Mouse (Mus musculus) layer of hippocampus, adult 11-12 months (tissue): ENCODE measurements around the gene Casp7.
"Not testable (repeated sequence)": the region's sequence is repeated elsewhere in the genome, so short reads cannot be mapped to it uniquely, and the experiment has no call there.

Experiments
- DNase-seq: peaks from one replicate; pipeline ENCODE4 v3.0.0; 2022; ENCODE audit warnings: low spot score

Gene Casp7

DNA sequence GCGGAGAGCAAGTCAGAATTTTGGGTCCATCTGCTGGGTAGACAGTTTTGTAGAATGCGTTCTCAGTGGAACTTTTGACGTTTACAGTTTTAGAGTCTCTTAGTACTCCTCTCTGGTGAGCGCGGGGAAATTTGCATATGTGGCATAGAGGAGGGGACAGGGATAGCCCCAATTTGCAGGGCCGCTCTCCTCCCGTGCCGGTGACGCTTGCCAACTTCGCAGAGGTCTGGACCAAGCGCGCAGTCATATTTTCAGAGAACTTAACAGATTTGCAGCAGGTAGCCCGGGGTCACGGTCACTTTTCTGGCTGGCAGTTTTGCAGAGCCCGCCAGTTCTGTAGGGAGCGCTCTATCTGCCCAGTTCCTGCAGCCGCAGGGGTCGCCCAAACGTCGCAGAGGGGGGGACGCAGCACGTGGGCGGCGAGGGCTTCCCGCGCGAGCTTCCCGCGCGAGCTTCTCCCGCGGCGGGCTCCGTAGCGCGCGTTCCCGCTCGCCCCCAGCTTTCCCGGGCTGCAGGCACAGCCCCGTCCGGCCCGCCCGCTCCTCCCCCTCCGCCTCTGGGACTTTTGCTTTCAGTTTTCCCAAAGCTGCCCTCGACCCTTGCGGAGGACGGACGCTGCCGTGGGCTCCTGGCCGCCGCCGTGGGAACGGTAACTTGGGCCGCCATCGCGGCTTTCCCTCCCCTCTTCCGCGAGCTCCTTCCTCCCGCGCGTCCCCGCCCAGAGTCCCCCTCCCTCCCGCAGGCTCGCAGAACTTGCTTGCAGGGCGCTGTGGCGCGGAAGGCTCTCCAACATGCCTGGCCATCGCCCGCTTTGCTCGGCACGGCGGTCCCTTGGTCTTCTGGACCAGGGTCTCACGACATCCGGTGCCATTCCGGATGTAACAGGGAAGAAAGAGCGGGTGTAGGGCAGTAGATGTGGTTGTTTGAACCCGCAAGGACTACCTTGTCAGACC is at the start of gene Casp7:
Gene Casp7 (plus strand): TSS at position 461 of the 953 bp plus-strand sequence.
- DNase-seq: peak; percentile 35

DNA sequence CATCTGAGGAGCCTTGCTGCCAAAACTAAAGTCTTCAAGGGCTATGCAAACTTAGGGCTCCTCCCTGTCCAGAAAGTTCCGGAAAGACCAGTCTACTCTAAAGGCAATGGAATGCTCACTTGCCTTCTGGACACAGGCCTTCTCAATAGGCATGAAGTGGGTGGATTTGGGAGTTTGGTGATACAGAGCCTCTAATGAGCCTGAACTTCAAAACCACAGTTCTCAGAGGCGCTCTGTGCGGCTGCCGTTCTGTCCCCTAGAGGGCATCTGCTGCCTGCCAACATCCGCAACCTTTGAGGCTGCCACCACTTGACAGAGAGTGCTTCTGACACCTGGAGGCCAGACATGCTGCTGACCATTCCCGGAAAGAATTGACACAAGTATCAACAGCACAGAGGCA is 47.6 kb upstream of the Casp7 start:
- DNase-seq: no peak

DNA sequence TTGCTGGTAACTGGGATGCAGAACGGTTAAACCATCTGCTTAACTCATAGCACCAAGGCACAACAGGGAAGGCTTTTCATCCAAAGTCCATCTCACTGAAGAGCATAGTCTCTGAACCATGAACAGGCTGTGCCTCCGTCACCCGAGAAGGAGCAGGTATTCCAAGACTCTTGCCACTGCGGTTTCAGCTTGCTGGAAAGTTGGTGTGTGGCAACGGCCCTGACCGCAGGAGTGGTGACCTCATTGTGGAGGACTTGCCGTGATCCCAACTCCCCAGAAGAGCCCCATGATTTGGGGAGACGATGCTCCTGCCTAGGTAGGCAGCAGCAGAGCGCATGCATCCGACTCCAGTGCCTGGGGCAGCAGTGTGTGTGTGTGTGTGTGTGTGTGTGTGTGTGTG is 43.2 kb upstream of the Casp7 start:
- DNase-seq: no peak

DNA sequence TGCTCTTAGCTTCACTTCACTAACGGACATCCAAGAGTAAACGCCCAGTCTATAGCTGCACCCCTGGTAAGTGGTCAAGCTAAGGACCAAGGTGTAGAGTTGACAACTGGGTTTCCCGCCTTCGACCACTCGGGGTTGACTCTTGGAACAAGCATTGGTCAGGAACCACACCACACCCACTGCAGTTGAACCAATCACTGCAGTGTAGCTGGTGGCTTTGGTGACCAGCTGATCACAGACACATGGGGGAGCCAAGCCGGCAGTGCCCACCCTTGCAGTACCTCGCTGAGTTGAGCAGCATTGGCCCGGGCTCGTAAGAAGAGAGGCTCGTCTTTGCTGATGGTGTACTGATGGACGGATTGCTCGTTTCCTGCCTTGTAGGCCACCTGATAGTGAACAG is 41.7 kb upstream of the Casp7 start:
- no peak for DNase-seq

DNA sequence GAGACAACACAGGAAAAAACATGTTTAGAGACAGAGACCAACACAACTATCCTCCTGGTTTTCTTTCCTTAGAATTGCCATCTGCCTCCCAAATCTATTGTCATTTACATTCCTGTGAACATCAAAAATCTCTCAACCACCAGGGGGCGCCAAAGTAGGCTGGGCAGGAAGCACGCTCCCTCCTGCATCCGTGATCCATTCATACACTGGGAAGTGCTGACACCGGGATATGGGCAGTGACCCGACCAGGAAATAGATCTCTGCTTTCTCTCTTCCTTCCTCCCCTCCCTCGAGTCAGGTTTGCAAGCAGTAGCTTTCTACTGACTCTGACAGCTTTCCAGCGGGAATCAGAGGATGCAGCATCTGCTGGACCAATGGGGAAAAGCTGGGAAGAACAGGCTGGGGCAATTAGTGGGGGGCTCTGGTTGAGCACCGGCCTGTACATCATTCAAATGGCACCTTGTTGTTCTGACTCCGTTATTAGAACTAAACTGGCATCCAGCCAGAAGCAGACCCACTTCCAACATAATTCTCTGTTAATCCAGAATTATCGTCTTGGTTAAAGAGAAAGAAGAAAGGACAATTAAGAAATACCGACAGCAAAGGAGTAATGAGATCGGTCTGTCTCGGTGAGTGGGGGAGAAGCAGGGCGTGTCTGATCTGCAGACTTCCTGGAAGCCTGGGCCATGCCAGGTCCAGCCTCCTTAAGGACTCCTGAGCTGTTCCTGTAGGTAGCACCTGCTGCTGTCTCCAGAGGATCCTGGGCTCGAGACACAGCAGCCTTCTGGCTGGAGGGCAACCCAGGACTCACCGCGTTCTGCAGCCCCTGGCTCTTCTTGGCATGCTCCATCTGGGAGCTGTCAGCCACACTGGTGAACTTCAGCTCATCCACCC is 40.2 kb upstream of the Casp7 start:
- peak; percentile 78 for DNase-seq

DNA sequence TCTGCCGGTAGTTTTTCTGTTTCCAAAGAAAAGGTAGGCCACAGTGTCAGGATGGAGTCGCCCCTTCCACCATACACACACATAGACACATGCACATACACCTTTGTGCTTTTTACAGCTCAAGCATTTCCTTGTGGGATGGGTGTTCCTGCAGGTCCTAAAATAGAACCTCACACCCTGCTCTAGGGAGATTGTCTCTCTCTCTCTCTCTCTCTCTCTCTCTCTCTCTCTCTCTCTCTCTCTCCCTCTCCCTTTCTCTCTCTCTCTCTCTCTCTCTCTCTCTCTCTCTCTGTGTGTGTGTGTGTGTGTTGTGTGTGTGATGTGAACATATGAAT is 39.6 kb upstream of the Casp7 start:
- not testable (repeated sequence) for DNase-seq

DNA sequence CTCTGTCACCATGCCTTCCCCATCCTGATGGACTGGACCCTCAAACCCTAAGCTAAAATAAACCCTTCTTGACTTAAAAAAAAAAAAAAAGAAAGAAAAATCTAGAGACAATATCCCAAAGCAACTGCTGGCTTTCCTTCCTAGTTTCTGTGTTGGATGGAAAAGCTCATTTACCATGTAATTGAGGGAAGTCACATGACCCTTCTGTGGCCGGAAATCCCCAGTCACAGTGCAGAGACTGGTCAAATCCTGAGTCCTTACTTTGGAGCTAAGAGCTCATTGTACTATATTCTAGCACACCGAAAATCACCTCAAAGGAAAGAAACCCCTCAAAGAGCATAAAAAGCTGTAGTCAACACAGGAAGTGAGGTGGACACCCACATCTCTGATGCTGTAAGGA is 38.0 kb upstream of the Casp7 start:
- DNase-seq: no peak

DNA sequence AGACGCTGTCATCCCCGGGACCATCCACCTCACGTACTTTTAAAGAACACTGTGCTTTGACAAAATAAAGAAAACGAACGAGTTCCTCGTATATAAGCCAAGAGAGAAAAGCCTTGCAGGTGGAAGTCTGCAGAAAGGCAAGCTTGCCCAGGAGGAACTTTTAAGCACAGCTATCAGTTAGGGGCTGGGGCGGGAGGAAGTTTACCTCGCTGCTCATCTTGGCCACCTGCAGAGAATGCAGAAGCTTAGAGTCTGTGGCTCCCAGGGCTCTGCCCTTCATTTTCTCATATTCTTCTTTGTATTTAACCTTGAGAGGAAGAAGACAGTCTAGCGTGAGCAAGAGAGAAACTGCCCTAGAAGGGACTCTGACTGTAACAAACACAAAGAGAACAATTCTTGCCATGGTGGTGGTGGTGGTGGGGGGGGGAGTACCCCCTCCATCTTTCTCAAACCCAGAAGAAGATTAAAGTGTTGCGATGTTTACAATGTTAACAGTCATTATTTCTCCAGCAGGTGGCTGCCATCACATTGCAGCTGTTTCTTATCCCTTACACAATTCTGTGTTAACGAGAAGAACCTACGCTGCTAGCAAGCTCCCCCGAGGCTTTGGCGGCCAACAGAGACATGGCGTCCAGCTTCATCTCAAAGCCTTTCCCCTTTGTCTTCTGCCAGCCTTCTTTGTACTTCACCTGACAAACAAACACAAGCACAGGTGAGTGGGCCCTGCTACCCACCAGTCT is 33.0 kb upstream of the Casp7 start:
- no peak for DNase-seq

DNA sequence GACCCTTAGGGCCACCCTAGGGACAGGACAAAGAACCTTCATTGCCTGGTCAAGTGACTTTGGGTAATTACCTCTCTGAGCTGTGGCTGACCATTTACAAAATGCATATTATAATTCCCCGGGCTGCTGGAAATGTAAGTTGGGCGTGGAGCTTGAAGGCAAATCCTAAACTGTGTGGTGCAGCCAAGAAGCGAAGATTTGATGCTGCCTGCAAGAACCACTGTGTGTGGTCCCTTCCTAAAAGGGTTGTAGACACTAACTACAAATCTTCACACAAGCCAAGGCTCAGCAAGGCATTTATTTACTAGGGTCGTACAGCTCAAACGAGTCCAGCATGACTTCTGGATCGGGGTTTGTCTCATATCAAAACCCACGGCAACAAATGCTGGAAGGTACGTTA is 32.4 kb upstream of the Casp7 start:
- DNase-seq: no peak

DNA sequence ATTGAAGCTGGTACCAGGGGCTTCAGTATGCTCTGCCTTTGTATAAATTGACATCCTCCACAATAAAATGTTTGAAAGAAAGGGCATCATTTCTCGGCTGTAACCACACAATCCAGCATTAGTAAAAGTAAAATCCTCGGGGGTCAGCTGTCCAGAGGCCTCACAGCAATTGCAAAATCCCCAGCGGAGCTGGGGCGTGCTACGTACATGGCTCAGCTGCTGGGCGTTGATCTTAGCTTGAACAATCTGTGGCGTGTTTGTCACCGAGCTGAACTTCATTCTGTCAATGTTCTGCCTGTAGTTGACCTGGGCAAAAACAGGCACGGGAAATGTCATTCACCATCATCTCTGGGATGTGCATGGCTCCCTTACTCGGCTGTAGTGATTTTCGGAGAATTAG is 30.8 kb upstream of the Casp7 start:
- DNase-seq: no peak

DNA sequence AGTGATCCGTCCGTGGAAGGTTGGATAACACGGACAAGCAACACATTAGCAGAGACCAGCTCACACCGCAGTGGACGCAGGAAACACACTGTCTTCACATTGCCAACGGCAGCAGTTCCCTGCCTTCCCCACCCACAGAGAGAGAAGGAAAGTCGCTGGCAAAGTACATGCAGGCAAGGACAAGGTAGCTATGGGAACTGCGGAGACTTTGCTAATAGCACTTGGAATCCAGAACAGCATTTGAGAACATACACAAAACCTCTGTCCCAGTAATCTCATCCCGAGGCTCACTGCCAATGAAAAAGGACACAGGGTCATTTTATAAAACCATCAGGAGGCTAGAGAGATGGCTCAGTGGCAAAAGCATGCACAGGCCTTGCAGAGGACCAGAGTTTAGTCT is 30.3 kb upstream of the Casp7 start:
- DNase-seq: no peak

DNA sequence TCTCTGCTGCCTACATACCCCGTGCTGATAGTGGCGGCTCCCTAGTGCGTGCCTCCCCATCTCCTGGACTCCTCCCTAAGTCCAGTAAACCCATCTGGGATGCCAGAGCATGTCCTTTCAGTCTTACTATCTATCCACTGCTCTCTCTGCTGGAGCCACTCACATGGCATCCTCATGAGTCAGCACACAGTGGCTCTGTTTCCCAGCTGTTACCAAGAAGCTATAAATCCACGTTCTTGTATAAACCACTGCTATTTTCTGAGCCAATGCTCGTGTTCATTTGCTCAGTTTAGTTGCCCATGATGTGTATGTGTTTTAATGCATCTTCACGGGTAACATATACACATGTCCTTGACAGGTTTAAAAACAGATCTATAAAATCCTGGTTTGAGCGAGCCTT is 29.2 kb upstream of the Casp7 start:
- no peak for DNase-seq

DNA sequence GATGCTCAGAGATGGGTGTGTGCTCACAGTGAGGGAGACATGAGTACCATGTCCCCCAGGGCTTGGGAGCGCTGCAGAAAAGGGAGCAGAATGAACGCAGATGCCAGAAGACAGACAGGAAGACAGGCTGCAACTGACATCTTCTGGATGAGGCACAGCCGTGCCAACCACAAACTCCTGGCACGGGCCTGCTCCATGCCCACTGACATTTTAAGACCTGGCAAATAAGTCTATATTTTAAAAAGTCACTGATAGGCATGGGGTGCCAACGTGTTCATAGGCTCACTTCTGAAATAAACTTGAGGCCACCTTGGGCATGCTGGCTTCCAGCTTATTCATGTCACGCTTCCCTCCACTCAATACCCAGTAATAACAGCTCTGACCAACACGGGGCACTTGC is 28.0 kb upstream of the Casp7 start:
- no peak for DNase-seq

DNA sequence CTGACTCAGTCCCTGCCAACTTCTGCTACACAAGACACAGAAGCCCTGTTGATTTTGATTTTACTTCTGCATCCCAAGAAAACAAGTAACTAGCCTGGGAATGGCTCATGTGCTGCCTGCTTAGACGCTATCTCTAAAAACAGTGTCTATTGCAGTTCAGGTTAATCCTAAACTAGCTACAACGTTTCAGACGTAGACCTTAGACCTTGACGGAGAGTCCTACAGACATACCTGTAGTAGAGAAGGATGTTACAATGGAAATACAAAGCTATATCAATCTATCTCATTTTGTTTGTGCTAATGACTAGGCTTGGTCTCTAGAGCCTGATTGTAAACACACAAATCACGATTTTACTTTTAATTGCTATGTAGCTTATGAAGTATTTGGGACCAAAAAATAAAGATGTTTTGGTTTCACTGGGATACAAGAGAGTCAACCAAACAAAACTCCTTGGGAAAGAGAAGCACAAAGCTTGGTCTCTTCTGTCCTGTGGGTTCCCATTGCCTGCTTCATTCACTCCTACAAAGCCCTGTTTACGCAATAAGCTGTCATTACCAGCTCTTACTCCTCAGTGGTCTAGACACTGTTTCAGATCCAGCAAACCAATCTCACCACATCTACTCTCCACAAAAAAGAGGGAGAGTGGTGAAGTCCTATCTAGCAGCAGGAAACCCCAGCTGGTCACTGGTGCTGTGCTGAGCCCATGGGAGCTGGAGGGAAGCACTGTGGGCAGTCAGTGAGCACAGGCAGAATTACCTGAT is 26.4 kb upstream of the Casp7 start:
- no peak for DNase-seq

DNA sequence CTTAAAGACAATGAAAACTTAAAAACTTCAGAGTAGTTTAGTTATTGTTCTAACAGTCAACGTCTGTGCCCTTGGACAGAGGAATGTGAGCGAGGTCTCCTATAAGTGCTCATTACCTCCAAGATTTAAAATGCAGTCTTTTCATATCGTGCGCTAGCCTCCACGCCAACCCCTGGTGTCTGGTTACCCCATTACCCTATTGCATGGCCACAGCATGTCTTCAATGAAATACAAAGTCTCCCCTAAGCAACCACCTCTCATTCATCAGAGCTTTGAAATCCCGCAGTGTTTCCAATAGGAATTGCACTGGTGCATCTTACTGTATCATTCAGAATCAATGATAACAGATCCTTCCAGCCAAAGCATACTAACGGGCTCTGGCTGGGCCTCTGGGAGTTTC is 24.7 kb upstream of the Casp7 start:
- DNase-seq: no peak

DNA sequence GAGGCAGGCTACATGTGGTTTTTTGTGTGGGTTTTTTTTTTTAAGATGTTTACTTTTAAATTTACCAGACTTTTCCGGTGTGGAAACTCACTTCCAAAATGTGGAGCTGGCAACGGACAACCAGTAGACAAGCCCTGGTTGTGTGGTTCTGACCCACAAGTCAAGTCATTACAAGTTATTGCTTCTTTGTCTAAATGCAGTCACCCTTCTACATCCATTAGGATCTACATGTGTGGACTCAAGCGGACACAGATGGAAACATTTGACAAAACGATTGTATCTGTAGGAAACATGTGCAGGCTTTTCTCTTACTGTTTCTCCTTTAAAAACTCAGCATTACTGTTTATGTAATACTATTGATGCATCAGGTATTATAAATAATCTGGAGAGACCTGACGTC is 23.7 kb upstream of the Casp7 start:
- no peak for DNase-seq

DNA sequence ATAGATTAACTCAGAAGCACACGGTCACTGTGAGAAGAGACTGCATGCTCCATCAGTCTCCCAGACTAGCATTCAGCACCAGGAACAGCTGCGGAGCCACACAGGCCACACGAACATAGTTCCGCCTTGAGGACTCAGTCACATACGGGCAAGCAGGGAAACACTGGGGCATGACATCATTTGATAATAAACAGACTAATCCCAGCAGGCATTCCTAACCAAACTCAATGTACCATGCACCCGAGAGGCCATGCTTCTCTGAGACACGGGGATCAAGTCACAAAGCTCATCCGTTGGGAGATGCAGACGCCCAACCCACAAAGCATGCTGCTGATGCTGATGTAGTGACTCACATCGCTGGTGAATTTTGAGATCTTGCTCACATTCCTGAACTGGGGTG is 22.9 kb upstream of the Casp7 start:
- no peak for DNase-seq

DNA sequence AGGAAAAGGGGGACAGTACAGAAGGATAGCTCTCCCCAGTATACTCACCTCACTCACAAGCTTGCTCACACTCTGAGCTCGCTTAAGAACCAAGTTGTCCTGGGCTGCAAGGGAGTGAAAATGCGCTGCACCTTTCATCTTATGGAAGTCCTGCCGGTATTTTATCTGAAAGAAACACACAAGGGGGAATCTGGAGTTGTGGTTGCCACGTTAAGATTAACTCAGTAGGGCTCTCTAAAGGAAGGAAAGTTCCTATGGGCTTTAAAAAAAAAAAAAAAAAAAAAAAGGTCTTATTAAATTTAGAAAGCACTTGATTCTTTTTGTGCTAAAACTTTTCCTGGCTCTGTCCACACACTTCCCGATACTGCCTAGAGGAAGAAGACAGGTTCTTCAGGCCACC is 18.9 kb upstream of the Casp7 start:
- DNase-seq: no peak

DNA sequence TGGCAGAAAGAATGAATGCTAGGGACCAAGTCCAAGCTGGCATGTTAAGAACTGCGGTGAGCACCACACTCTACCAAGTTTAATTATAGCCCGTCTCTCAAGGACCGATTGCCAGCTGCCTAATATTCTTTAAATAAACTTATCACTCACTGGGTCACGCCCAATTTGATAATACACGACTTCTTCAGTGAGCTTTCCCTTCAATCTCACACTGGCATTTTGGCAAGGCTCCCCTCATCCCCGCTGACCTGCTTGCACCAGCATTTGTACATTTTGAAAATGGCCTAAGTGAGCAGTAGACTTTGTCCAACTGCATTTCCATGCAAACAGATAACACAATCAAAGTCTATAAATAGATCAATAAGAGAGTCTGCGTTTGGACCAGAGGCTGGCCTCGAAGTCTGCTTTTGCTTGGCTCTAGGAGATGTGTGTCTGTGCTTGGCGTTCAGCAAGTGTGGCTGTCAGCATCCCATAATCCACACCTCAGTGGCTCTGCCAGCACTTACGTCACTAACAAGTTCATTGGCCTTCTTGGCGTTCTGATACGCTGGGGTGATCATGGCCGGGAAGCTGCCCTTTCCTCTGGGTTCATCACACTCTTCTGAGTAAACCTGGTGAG is 18.3 kb upstream of the Casp7 start:
- DNase-seq: no peak

DNA sequence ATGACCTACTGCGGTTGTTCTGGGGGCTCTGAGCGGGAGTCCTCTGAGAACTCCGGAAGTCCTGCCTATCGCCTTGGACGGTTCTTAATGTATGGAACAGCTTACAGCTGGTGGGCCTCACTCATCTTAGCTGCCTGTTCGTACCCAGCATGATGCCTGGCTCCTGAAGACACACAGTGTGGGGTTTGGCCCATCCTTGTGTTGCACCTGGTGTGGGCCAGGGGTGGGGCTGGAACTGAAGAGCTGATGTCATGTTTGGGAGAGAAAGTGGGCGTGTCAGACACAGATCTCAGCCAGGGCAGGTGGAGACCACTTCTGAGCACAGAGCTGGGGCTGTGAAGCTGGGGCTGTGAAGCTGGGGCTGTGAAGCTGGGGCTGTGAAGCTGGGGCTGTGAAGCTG is 16.6 kb upstream of the Casp7 start:
- no peak for DNase-seq

DNA sequence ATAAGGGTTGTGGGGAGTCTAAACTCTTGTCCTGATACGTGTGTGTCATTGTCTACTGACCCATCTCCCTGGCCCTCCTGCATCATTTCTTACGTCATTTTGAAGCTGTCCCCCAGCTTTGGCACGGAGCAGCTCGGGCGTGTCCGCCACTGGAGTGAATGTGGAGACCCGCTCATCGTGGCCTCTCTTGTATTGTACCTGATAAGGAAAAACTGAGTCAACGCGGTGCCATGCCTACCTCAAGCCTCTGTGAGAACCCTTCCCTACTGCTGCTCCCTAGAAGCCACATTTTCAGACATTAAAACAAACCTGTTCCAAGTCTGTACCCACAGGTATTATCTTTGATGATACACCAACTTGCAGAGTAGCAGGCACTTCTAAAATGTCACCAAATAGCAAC is 15.5 kb upstream of the Casp7 start:
- DNase-seq: no peak
